Mouse (Mus musculus) forebrain, embryonic 10.5 days (tissue): ENCODE results near the gene Pcdh9. TPM values are rescaled to one million over a fixed set of nuclear protein-coding genes. Genes with fewer than 3 reads are reported as not detected.

Experiments
- DNase-seq: peaks from one replicate; pipeline ENCODE4 v3.0.0-alpha.2; 2017; ENCODE audit warnings: low spot score; ENCODE audit errors: extremely low spot score
- H3K27ac ChIP-seq: fragments of 300-500 bp; sonication (generic); 2 replicates; pipeline ENCODE4 v1.5.1; 2016; ENCODE audit warnings: mild to moderate bottlenecking
- H3K27me3 ChIP-seq: fragments of 300-500 bp; sonication (generic); 2 replicates; pipeline ENCODE4 v1.6.1; 2016; ENCODE audit warnings: mild to moderate bottlenecking; ENCODE audit not compliant: poor library complexity, severe bottlenecking
- H3K36me3 ChIP-seq: fragments of 300-500 bp; sonication (generic); replicated peaks from 2 replicates; pipeline ENCODE4 v1.6.1; 2016; ENCODE audit warnings: mild to moderate bottlenecking, moderate library complexity
- H3K4me1 ChIP-seq: fragments of 300-500 bp; sonication (generic); 2 replicates; pipeline ENCODE4 v1.6.1; 2016
- H3K4me3 ChIP-seq: fragments of 300-500 bp; sonication (generic); 2 replicates; pipeline ENCODE4 v1.5.1; 2016; ENCODE audit warnings: mild to moderate bottlenecking, moderate library complexity
- H3K9me3 ChIP-seq: fragments of 300-500 bp; sonication (generic); 2 replicates; pipeline ENCODE4 v1.6.1; 2016; ENCODE audit warnings: mild to moderate bottlenecking, moderate library complexity
- WGBS: fragments of 180-500 bp; shearing (Covaris S2); methylation state at CpG from one replicate; pipeline ENCODE4 v1.1.7; 2016; 5-methylcytosine and 5-hydroxymethylcytosine counted together
- polyA plus RNA-seq: library from polyadenylated mRNA; unstranded; fragments of >200 nt; fragmentation: Nextera tagmentation; extraction: Ambion mirVana; gene quantifications from 2 replicates; pipeline ENCODE4 v1.2.1, GENCODE M21; 2016

Gene Pcdh9
- polyA plus RNA-seq, 1 experiment from 2014 or later = 30.5 TPM

- no peaks in the 10 kb centered on the region for H3K4me1 ChIP-seq
- no peak for DNase-seq
Measured at GRCm38 (mm10) chr14:93868211-93868610, 22.3 kb downstream of the Pcdh9 start.

GRCm38 (mm10) chr14:93858069-93858468, 32.4 kb downstream of the Pcdh9 start:
- H3K4me1 ChIP-seq = no peaks in the 10 kb centered on the region
- no peaks in the 10 kb centered on the region for H3K36me3 ChIP-seq
- H3K27ac ChIP-seq = no peak overlapping the region
- H3K27me3 ChIP-seq = no peaks in the 10 kb centered on the region
- H3K4me3 ChIP-seq = no peak overlapping the region
- WGBS = 81% methylated on average over 3 of the region's 3 CpGs
- no peak for DNase-seq
- no peaks in the 10 kb centered on the region for H3K9me3 ChIP-seq

More at GRCm38 (mm10) chr14:93868211-93868610, 22.3 kb downstream of the Pcdh9 start:
- Histone ChIP-seq H3K9me3 (no peaks in the 10 kb centered on the region), H3K36me3 (no peaks in the 10 kb centered on the region), H3K27ac (no peak overlapping the region), H3K4me3 (no peak overlapping the region), H3K27me3 (no peaks in the 10 kb centered on the region)

GRCm38 (mm10) chr14:93846091-93846677, 44.3 kb downstream of the Pcdh9 start:
- 32% methylated on average over 1 of the region's 1 CpGs for WGBS
- H3K27me3 ChIP-seq = no peaks in the 10 kb centered on the region
- H3K4me1 ChIP-seq = peaks cover 22% of the 10 kb centered on the region
- no peak for DNase-seq
- H3K36me3 ChIP-seq = no peaks in the 10 kb centered on the region
- no peaks in the 10 kb centered on the region for H3K9me3 ChIP-seq
- no peak overlapping the region for H3K4me3 ChIP-seq
- no peak overlapping the region for H3K27ac ChIP-seq

- WGBS = 19% methylated on average over 3 of the region's 3 CpGs
- Histone ChIP-seq H3K27ac (no peak overlapping the region), H3K27me3 (no peaks in the 10 kb centered on the region), H3K9me3 (no peaks in the 10 kb centered on the region), H3K4me3 (no peak overlapping the region), H3K4me1 (peaks cover 22% of the 10 kb centered on the region), H3K36me3 (no peaks in the 10 kb centered on the region)
- no peak for DNase-seq
Measured at GRCm38 (mm10) chr14:93842686-93843288, 47.7 kb downstream of the Pcdh9 start.

GRCm38 (mm10) chr14:93832511-93832910, 58.0 kb downstream of the Pcdh9 start:
- 92% methylated on average over 6 of the region's 6 CpGs for WGBS
- no peak overlapping the region for H3K27ac ChIP-seq

GRCm38 (mm10) chr14:93827159-93827558, 63.3 kb downstream of the Pcdh9 start:
- WGBS = 59% methylated on average over 6 of the region's 6 CpGs

More at GRCm38 (mm10) chr14:93832511-93832910, 58.0 kb downstream of the Pcdh9 start:
- Histone ChIP-seq H3K4me3 (no peak overlapping the region), H3K9me3 (no peaks in the 10 kb centered on the region), H3K4me1 (0 out of 2 replicates have a peak, but pooled peaks cover 3% of the 10 kb centered on the region), H3K36me3 (no peaks in the 10 kb centered on the region), H3K27me3 (no peaks in the 10 kb centered on the region)
- no peak for DNase-seq

GRCm38 (mm10) chr14:93826042-93826462, 64.4 kb downstream of the Pcdh9 start:
- DNase-seq = no peak
- H3K9me3 ChIP-seq = no peaks in the 10 kb centered on the region
- peaks cover 17% of the 10 kb centered on the region for H3K4me1 ChIP-seq
- no peaks in the 10 kb centered on the region for H3K36me3 ChIP-seq
- no peak overlapping the region for H3K4me3 ChIP-seq
- no peak overlapping the region for H3K27ac ChIP-seq
- 55% methylated on average over 6 of the region's 6 CpGs for WGBS
- H3K27me3 ChIP-seq = no peaks in the 10 kb centered on the region

More at GRCm38 (mm10) chr14:93827159-93827558, 63.3 kb downstream of the Pcdh9 start:
- Histone ChIP-seq H3K27me3 (no peaks in the 10 kb centered on the region), H3K9me3 (no peaks in the 10 kb centered on the region), H3K27ac (no peak overlapping the region), H3K36me3 (no peaks in the 10 kb centered on the region), H3K4me3 (no peak overlapping the region), H3K4me1 (peaks cover 17% of the 10 kb centered on the region)
- no peak for DNase-seq

- 88% methylated on average over 4 of the region's 4 CpGs for WGBS
- Histone ChIP-seq H3K36me3 (no peaks in the 10 kb centered on the region), H3K27me3 (no peaks in the 10 kb centered on the region), H3K4me1 (no peaks in the 10 kb centered on the region), H3K4me3 (no peak overlapping the region), H3K27ac (no peak overlapping the region), H3K9me3 (no peaks in the 10 kb centered on the region)
- DNase-seq = no peak
Measured at GRCm38 (mm10) chr14:93818845-93819244, 71.6 kb downstream of the Pcdh9 start.

GRCm38 (mm10) chr14:93817591-93817990, 72.9 kb downstream of the Pcdh9 start:
- Histone ChIP-seq H3K4me1 (no peaks in the 10 kb centered on the region), H3K27ac (no peak overlapping the region), H3K9me3 (no peaks in the 10 kb centered on the region), H3K36me3 (no peaks in the 10 kb centered on the region), H3K27me3 (no peaks in the 10 kb centered on the region), H3K4me3 (no peak overlapping the region)
- WGBS = 83% methylated on average over 4 of the region's 4 CpGs
- DNase-seq = no peak

GRCm38 (mm10) chr14:93794530-93794929, 95.9 kb downstream of the Pcdh9 start:
- H3K27ac ChIP-seq = no peak overlapping the region
- no peaks in the 10 kb centered on the region for H3K36me3 ChIP-seq
- H3K27me3 ChIP-seq = no peaks in the 10 kb centered on the region
- no peak overlapping the region for H3K4me3 ChIP-seq
- no peaks in the 10 kb centered on the region for H3K4me1 ChIP-seq
- no peaks in the 10 kb centered on the region for H3K9me3 ChIP-seq
- DNase-seq = no peak
- WGBS = 96% methylated on average over 3 of the region's 3 CpGs

GRCm38 (mm10) chr14:93786234-93786633, 104.2 kb downstream of the Pcdh9 start:
- no peaks in the 10 kb centered on the region for H3K9me3 ChIP-seq
- no peaks in the 10 kb centered on the region for H3K27me3 ChIP-seq
- peaks cover 7% of the 10 kb centered on the region for H3K4me1 ChIP-seq
- no peaks in the 10 kb centered on the region for H3K36me3 ChIP-seq
- no peak overlapping the region for H3K27ac ChIP-seq
- WGBS = 87% methylated on average over 4 of the region's 4 CpGs
- no peak overlapping the region for H3K4me3 ChIP-seq
- no peak for DNase-seq

GRCm38 (mm10) chr14:93785031-93785430, 105.4 kb downstream of the Pcdh9 start:
- 23% methylated on average over 2 of the region's 2 CpGs for WGBS
- H3K27ac ChIP-seq = no peak overlapping the region
- no peaks in the 10 kb centered on the region for H3K36me3 ChIP-seq
- H3K27me3 ChIP-seq = no peaks in the 10 kb centered on the region
- DNase-seq = no peak
- peaks cover 7% of the 10 kb centered on the region for H3K4me1 ChIP-seq
- no peak overlapping the region for H3K4me3 ChIP-seq
- H3K9me3 ChIP-seq = no peaks in the 10 kb centered on the region

GRCm38 (mm10) chr14:93762855-93763254, 127.6 kb downstream of the Pcdh9 start:
- DNase-seq = no peak
- Histone ChIP-seq H3K27me3 (no peaks in the 10 kb centered on the region), H3K9me3 (no peaks in the 10 kb centered on the region), H3K4me1 (no peaks in the 10 kb centered on the region), H3K27ac (no peak overlapping the region), H3K4me3 (no peak overlapping the region), H3K36me3 (no peaks in the 10 kb centered on the region)
- WGBS = 84% methylated on average over 2 of the region's 2 CpGs
